Mouse (Mus musculus) inflammation-experienced regulatory T-cells, adult 6 months (primary cell): ENCODE data around the gene Cyct. TPM values are rescaled to one million over a fixed set of nuclear protein-coding genes. Genes with fewer than 3 reads are reported as not detected.

Source experiments
- ATAC-seq: one replicate; pipeline ENCODE4 v1.8.0; 2017
- polyA plus RNA-seq, 3 experiments: library from polyadenylated mRNA; unstranded; fragments of 100-300 nt; shearing (Covaris generic); gene quantifications; one replicate each; pipeline ENCODE4 v1.2.1; 2017

Cyct gene
- not detected for polyA plus RNA-seq

- no peak for ATAC-seq
Observed at GRCm38 (mm10) chr2:76360226-76360625, at the start of gene Cyct. Gene Cyct, minus strand, starts transcription at chr2:76360450.

- ATAC-seq, result no peak
Observed at GRCm38 (mm10) chr2:76409986-76410385, 49.7 kb upstream of the Cyct start.

- no peak for ATAC-seq
Observed at GRCm38 (mm10) chr2:76409526-76409925, 49.3 kb upstream of the Cyct start.

GRCm38 (mm10) chr2:76406937-76407441 is 46.7 kb upstream of the Cyct start:
- peak; percentile 42 for ATAC-seq

- ATAC-seq, result peak; percentile 60
Observed at GRCm38 (mm10) chr2:76406151-76406936, 46.1 kb upstream of the Cyct start, which contains the start of gene Osbpl6. Gene Osbpl6, plus strand, starts transcription at chr2:76406508.

GRCm38 (mm10) chr2:76405596-76406150 is 45.4 kb upstream of the Cyct start:
- no peak for ATAC-seq

- no peak for ATAC-seq
Observed at GRCm38 (mm10) chr2:76400178-76400577, 39.9 kb upstream of the Cyct start.

GRCm38 (mm10) chr2:76386531-76386930 is 26.3 kb upstream of the Cyct start:
- no peak for ATAC-seq

- no peak for ATAC-seq
Observed at GRCm38 (mm10) chr2:76378646-76379045, 18.4 kb upstream of the Cyct start.

- peak; percentile 68 for ATAC-seq
Observed at GRCm38 (mm10) chr2:76374544-76375206, 14.4 kb upstream of the Cyct start.

GRCm38 (mm10) chr2:76372244-76372643 is 12.0 kb upstream of the Cyct start:
- ATAC-seq, result no peak

- ATAC-seq, result peak; percentile 1
Observed at GRCm38 (mm10) chr2:76370656-76370922, 10.3 kb upstream of the Cyct start.

- ATAC-seq, result peak; percentile 87
Observed at GRCm38 (mm10) chr2:76369821-76370655, 9.8 kb upstream of the Cyct start, which contains the start of gene Rbm45. Gene Rbm45, plus strand, starts transcription at chr2:76369984.

GRCm38 (mm10) chr2:76368861-76369660 is 8.8 kb upstream of the Cyct start:
- ATAC-seq, result no peak

GRCm38 (mm10) chr2:76367188-76367922 is 7.1 kb upstream of the Cyct start:
- peak; percentile 36 for ATAC-seq

GRCm38 (mm10) chr2:76365811-76366210 is 5.6 kb upstream of the Cyct start:
- no peak for ATAC-seq

- ATAC-seq, result no peak
Observed at GRCm38 (mm10) chr2:76362111-76362510, 1.9 kb upstream of the Cyct start.

GRCm38 (mm10) chr2:76347839-76348238 is 12.4 kb downstream of the Cyct start:
- no peak for ATAC-seq

GRCm38 (mm10) chr2:76342146-76342545 is 18.1 kb downstream of the Cyct start:
- no peak for ATAC-seq

- ATAC-seq, result peak; percentile 32
Observed at GRCm38 (mm10) chr2:76338215-76339156, 21.8 kb downstream of the Cyct start, which contains the start of gene Pde11a. Gene Pde11a, minus strand, starts transcription at chr2:76338774.
